Mouse (Mus musculus): Measurements from ENCODE around the gene Fcho2. TPM values are rescaled to one million over a fixed set of nuclear protein-coding genes. Genes with fewer than 3 reads are reported as not detected.
"Not testable (repeated sequence)": the region's sequence is repeated elsewhere in the genome, so short reads cannot be mapped to it uniquely, and the experiment has no call there.

Gene Fcho2
- total RNA-seq, 2 experiments from 2014 or later, result 21.2 to 26.9 TPM

DNA sequence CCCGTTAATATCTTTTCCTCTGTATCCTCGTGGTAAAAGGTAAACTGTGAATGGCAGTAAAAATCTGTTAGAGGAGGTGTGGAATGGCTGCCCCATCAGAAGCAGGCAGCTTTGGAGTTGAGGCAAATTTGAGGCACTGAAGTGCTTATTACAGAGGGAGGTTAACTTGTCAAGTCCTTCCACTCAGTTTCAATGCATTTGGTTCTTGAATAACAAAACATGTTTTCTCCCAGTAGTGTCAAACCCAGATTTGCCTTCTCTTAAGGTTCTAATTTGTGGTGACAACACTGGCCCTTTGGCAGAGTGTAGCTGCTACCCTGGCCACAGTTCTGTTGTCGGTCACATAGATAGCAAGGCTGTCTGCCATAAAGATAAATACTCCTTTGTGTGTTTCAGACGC, 2.5 kb upstream of the Fcho2 start:
- no peak for TF ChIP-seq CTCF (IDR thresholded peaks at IDR 0.05)
- DNase-seq, result no peak
- Histone ChIP-seq H3K4me3 (no peak overlapping the region), H3K27ac (no peak overlapping the region)
- intact Hi-C loops (cut with DNase I), result no loop called here

GRCm38 (mm10) chr13:98816981-98817660, 1.9 kb upstream of the Fcho2 start:
- H3K4me3 ChIP-seq; DNase-seq; intact Hi-C loops (cut with DNase I); H3K27ac ChIP-seq: not testable (repeated sequence)

DNA sequence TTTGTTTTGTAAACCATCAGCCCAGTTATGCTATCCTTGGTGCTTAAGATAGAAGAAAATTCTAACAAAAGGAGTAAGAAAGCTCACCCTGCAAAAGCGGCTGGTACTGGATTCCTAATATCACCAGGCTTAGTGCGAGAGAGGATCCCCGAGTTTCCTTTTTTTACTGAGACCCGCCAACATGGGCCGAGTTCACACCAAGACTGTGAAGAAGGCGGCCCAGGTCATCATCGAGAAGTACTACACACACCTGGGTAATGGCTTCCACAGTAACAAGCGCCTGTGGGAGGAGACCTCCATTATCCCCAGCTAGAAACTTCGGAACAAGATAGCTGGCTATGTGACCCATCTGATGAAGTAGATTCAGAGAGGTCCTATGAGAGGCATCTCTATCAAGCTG, 1.3 kb upstream of the Fcho2 start:
- TF ChIP-seq CTCF (IDR thresholded peaks at IDR 0.05), result no peak
- H3K4me3 ChIP-seq, result no peak overlapping the region
- peak overlapping the region; percentile 98; the same call in 1 of the 2 replicates for H3K27ac ChIP-seq
- DNase-seq, result no peak
- intact Hi-C loops (cut with DNase I), result no loop called here

DNA sequence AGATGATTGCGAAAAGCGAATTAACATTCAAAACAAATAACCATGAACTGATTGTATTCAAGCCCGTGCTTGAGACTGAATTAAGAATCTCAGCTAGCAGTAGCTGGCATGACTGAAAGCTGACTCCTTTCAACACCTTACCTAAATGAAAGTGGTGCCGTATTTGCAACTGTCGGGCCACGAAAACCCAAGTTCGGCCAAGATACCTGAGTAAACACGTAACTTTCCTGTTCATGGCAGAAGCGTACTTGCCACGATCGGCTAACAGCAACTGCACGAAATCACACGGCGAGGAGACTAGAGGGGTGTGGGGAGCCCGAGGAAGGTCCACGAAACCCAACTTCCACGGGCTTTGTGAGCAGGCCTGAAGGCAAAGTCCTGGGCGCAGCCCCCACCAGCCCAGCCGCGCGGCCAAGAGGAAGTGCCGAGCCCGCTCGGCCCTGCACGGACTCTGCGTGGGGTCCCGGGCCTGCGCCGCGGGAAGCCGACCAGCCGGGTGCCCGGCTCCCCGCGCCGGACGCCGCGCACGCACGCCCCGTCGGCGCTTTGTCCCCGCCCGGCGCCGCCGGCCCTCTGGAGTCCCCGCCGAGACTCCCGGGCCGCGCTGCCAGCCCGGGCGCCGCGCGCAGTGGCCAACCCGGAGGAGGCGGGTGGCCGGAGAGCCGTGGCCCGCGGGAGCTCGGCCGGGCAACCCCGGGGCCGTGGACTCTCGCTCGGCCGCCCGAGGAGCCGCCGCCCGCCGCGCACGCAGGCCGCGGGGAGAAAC, 791 bp downstream of the Fcho2 start:
- peak overlapping the region; percentile 84 for H3K4me3 ChIP-seq
- no peak for TF ChIP-seq CTCF (IDR thresholded peaks at IDR 0.05)
- H3K27ac ChIP-seq, result peak overlapping the region; percentile 98
- intact Hi-C loops (cut with DNase I), result no loop called here
- peak; percentile 83 for DNase-seq

DNA sequence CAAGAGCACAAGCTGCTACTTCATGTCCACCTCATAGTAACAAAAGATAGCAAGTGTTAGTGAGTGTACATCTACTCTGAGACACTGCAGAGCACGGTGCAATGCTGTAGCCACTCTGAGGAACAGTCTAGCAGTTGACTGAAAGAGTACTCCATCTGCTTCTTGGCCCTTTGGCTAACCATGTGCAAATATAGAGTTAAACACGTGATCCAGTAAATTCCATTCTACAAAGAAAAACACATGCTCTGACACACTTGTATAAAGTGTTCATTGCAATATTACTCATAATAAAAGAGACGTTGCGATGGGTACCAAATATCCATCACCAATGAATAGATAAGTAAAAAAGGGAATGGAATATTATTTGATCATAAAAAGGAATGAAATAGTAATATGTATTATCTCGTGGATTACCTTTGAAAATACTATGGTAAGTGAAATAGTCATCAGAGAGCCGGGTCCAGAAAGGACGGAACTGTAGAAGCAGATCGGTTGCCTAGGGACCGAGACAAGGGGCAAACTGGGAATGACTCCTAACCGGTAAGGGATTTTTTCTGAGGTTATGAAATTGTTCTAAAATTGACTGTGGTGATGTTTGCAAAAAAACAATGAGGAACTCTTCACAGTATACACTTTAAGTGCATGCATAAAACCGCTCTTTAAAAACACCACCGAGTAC, 1.5 kb downstream of the Fcho2 start:
- peak overlapping the region; percentile 84 for H3K4me3 ChIP-seq
- intact Hi-C loops (cut with DNase I), result no loop called here
- no peak for TF ChIP-seq CTCF (IDR thresholded peaks at IDR 0.05)
- DNase-seq, result no peak
- H3K27ac ChIP-seq, result peak overlapping the region; percentile 98

DNA sequence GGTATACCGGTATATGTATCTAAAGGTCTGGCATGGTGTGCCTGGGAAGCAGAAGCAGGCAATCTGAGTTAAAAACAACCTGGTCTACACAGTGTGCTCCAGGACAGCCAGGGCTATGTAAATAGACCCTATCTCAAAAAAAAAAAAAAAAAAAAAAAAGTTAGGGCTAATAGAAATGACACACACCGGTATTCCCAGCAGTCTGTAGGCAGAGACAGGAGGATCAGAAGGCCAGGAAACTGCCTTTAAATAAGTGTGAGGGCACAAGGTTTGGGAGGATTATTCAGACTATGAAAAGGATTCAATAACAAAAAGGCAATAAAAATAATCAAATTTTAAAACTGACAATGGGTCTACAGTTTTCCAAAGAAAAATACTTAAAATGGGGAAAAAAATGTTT, 2.1 kb downstream of the Fcho2 start:
- Histone ChIP-seq H3K27ac (peak overlapping the region; percentile 98), H3K4me3 (peak overlapping the region; percentile 84)
- no peak for DNase-seq
- intact Hi-C loops (cut with DNase I), result no loop called here
- TF ChIP-seq CTCF (IDR thresholded peaks at IDR 0.05), result no peak

DNA sequence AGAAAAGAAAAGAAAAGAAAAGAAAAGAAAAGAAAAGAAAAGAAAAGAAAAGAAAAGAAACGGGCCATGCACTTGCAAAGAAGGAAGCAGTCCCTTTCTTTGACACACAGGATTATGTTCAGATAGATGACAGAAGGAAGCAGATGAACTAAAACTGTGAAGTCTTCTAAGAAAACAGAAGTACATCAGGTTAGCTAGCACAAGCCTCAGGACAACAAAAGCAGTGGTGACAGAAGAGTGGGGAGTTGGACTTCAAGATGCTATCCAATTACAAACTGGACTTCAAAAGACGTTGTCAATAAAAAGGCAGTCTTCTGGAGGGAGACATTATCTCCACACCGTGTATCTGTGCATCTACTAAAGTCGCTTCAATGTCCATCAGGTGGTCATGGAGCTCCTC, 3.0 kb downstream of the Fcho2 start:
- Histone ChIP-seq H3K27ac (peak overlapping the region; percentile 17; the same call in 1 of the 2 replicates), H3K4me3 (peak overlapping the region; percentile 84)
- no peak for DNase-seq
- TF ChIP-seq CTCF (IDR thresholded peaks at IDR 0.05), result no peak
- intact Hi-C loops (cut with DNase I), result no loop called here

GRCm38 (mm10) chr13:98810143-98810542, 5.1 kb downstream of the Fcho2 start:
- Histone ChIP-seq H3K4me3 (peak overlapping the region; percentile 21), H3K27ac (peak overlapping the region; percentile 44)
- no peak for TF ChIP-seq CTCF (IDR thresholded peaks at IDR 0.05)
- intact Hi-C loops (cut with DNase I), result no loop called here
- DNase-seq, result no peak

- intact Hi-C loops (cut with DNase I), result no loop called here
- Histone ChIP-seq H3K27ac (no peak overlapping the region; the same call in 1 of the 2 replicates), H3K4me3 (no peak overlapping the region)
- no peak for DNase-seq
- peak; percentile 16; the same call in 1 of the 2 replicates for TF ChIP-seq CTCF (IDR thresholded peaks at IDR 0.05)
These were observed 6.2 kb downstream of the Fcho2 start for GRCm38 (mm10) chr13:98809087-98809486.

DNA sequence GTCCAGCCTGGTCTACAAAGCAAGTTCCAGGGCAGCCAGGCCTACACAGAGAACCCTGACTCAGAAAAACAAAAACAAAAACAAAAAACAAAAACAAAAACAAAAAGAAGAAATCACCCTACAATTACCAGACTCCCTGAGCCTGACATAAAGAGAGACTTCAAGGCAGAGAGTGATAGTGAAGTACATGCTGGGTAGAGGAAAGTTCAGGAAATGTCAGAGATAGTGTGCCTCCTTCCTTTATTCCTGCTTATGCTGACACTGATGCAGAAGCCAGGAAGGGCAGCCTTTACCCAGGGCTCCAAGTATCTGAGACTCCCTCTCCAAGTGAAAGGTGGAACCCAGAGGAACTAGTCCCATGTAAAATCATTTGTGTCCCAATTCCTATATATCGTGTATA, 10.8 kb downstream of the Fcho2 start:
- no peak for DNase-seq

GRCm38 (mm10) chr13:98803699-98804098, 11.6 kb downstream of the Fcho2 start:
- no peak for DNase-seq
- H3K4me3 ChIP-seq, result no peak overlapping the region
- H3K27ac ChIP-seq, result no peak overlapping the region
- intact Hi-C loops (cut with DNase I), result loop anchor here (5.0 kb wide), 1 partner anchor 36 kb away; no protein-coding TSS in a partner anchor
- TF ChIP-seq CTCF (IDR thresholded peaks at IDR 0.05), result no peak

More for the DNA sequence above, 10.8 kb downstream of the Fcho2 start:
- intact Hi-C loops (cut with DNase I), result loop anchor here (5.0 kb wide), 1 partner anchor 37 kb away; no protein-coding TSS in a partner anchor
- TF ChIP-seq CTCF (IDR thresholded peaks at IDR 0.05), result no peak
- H3K27ac ChIP-seq, result no peak overlapping the region
- no peak overlapping the region for H3K4me3 ChIP-seq

DNA sequence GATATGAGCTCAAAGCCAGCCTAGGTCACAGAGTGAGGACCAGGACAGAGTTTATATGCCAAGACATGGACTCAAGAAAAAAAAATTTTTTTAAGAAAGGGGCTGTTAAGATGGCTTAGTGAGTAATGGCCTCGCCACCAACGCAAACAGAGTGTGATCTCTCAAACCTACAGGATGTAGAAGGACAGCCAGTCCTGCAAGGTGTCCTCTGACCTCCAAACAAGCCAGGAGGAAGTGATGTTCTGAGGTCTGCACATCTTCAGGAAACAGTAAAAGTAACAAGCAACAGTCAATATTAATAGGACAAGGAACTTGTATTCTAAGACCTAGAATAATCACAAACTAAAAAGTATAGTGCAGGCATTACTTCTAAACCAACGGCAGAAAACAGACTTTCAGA, 12.3 kb downstream of the Fcho2 start:
- no peak overlapping the region for H3K4me3 ChIP-seq
- H3K27ac ChIP-seq, result no peak overlapping the region
- intact Hi-C loops (cut with DNase I), result loop anchor here (5.0 kb wide), 1 partner anchor 36 kb away; no protein-coding TSS in a partner anchor
- TF ChIP-seq CTCF (IDR thresholded peaks at IDR 0.05), result no peak
- DNase-seq, result no peak

GRCm38 (mm10) chr13:98795511-98795910, 19.7 kb downstream of the Fcho2 start:
- no peak for TF ChIP-seq CTCF (IDR thresholded peaks at IDR 0.05)
- no peak for DNase-seq
- Histone ChIP-seq H3K4me3 (no peak overlapping the region), H3K27ac (no peak overlapping the region)
- intact Hi-C loops (cut with DNase I), result no loop called here
